Mouse (Mus musculus) MEL (cell line): ENCODE data around the gene Zfp473. TPM values are rescaled to one million over a fixed set of nuclear protein-coding genes. Genes with fewer than 3 reads are reported as not detected.

Source experiments
- DNase-seq: peaks from one replicate; pipeline ENCODE4 v3.0.0; 2011; ENCODE audit warnings: low read depth, low spot score
- H3K27ac ChIP-seq: 2 replicates; pipeline ENCODE4 v1.5.1; 2012; ENCODE audit warnings: low read depth, mild to moderate bottlenecking, control low read depth, low read length, moderate library complexity; ENCODE audit not compliant: control insufficient read depth
- H3K27me3 ChIP-seq, 2 experiments: fragments of 150-350 bp in 1 of 2; sonication (generic) in 1 of 2; 2 replicates each; pipeline ENCODE4 v1.6.1; 2012; ENCODE audit warnings: low read length in 2 of 2, mild to moderate bottlenecking in 2 of 2, improper control_type of control experiment in 1 of 2, moderate library complexity in 1 of 2; ENCODE audit not compliant: insufficient read depth in 2 of 2, control insufficient read depth in 1 of 2
- H3K36me3 ChIP-seq, 2 experiments: 2 replicates each; pipeline ENCODE4 v1.6.1; 2012 to 2014; ENCODE audit warnings: low read length in 2 of 2, improper control_type of control experiment in 1 of 2, inconsistent platforms in 1 of 2, mild to moderate bottlenecking in 1 of 2; ENCODE audit not compliant: insufficient read depth in 2 of 2, control insufficient read depth in 1 of 2
- H3K4me1 ChIP-seq, 2 experiments: fragments of 150-350 bp in 1 of 2; sonication (generic) in 1 of 2; 2 replicates each; pipeline ENCODE4 v1.6.1; 2012; ENCODE audit warnings: low read length in 2 of 2, improper control_type of control experiment in 1 of 2, mild to moderate bottlenecking in 1 of 2; ENCODE audit not compliant: insufficient read depth in 2 of 2, control insufficient read depth in 1 of 2
- H3K4me3 ChIP-seq, 2 experiments: fragments of 150-350 bp in 1 of 2; sonication (generic) in 1 of 2; 2 replicates each; pipeline ENCODE4 v1.5.1; 2012; ENCODE audit warnings: low read depth in 2 of 2, low read length in 2 of 2, mild to moderate bottlenecking in 2 of 2, moderate library complexity in 2 of 2, control low read depth in 1 of 2, improper control_type of control experiment in 1 of 2; ENCODE audit not compliant: control insufficient read depth in 1 of 2, insufficient read depth in 1 of 2
- H3K79me2 ChIP-seq: 2 replicates; pipeline ENCODE4 v1.6.1; 2012; ENCODE audit warnings: mild to moderate bottlenecking, low read length, moderate library complexity; ENCODE audit not compliant: control insufficient read depth, poor library complexity, insufficient read depth
- H3K9ac ChIP-seq: 2 replicates; pipeline ENCODE4 v1.6.1; 2012; ENCODE audit warnings: low read depth, mild to moderate bottlenecking, control low read depth, low read length, moderate library complexity; ENCODE audit not compliant: control insufficient read depth, poor library complexity, severe bottlenecking
- H3K9me3 ChIP-seq: fragments of 150-350 bp; sonication (generic); replicated peaks from 2 replicates; pipeline ENCODE4 v1.6.1; 2012; ENCODE audit warnings: mild to moderate bottlenecking, low read length, improper control_type of control experiment, moderate library complexity; ENCODE audit not compliant: insufficient read depth
- BHLHE40 ChIP-seq: IDR thresholded peaks from 2 replicates; pipeline ENCODE4 v1.6.1; 2012; ENCODE audit warnings: low read depth, mild to moderate bottlenecking, inconsistent platforms, low read length, improper control_type of control experiment, borderline replicate concordance
- CHD1 ChIP-seq: IDR thresholded peaks from 2 replicates; pipeline ENCODE4 v1.6.1; 2012; ENCODE audit warnings: low read depth, mild to moderate bottlenecking, inconsistent platforms, low read length, improper control_type of control experiment
- E2F4 ChIP-seq: IDR thresholded peaks from 2 replicates; pipeline ENCODE4 v1.6.1; 2011; ENCODE audit warnings: low read depth, low read length, improper control_type of control experiment, borderline replicate concordance
- EP300 ChIP-seq, 2 experiments: IDR thresholded peaks; 2 replicates each; pipeline ENCODE4 v1.6.1; 2011; ENCODE audit warnings: improper control_type of control experiment in 2 of 2, low read length in 2 of 2, low read depth in 1 of 2, mild to moderate bottlenecking in 1 of 2
- GATA1 ChIP-seq: IDR thresholded peaks from 2 replicates; pipeline ENCODE4 v1.6.1; 2011; ENCODE audit warnings: low read depth, low read length, improper control_type of control experiment
- HCFC1 ChIP-seq: IDR thresholded peaks from 2 replicates; pipeline ENCODE4 v1.6.1; 2012; ENCODE audit warnings: low read depth, mild to moderate bottlenecking, inconsistent platforms, low read length, improper control_type of control experiment, moderate library complexity
- JUND ChIP-seq: IDR thresholded peaks from 2 replicates; pipeline ENCODE4 v1.6.1; 2011; ENCODE audit warnings: low read depth, mild to moderate bottlenecking, improper control_type of control experiment, low read length
- KAT2A ChIP-seq: conservative IDR thresholded peaks from 2 replicates; pipeline ENCODE4 v1.6.1; 2012; ENCODE audit warnings: low read depth, low read length, improper control_type of control experiment, inconsistent platforms
- MAFK ChIP-seq: IDR thresholded peaks from 2 replicates; pipeline ENCODE4 v1.6.1; 2011; ENCODE audit warnings: low read depth, mild to moderate bottlenecking, low read length, improper control_type of control experiment, borderline replicate concordance
- MEF2A ChIP-seq: IDR thresholded peaks from 2 replicates; pipeline ENCODE4 v1.6.1; 2014; ENCODE audit warnings: low read depth, mild to moderate bottlenecking, inconsistent platforms, low read length, improper control_type of control experiment; ENCODE audit not compliant: poor library complexity, insufficient replicate concordance, severe bottlenecking; ENCODE audit errors: extremely low read depth
- MXI1 ChIP-seq: IDR thresholded peaks from 2 replicates; pipeline ENCODE4 v1.6.1; 2011; ENCODE audit warnings: mild to moderate bottlenecking, low read depth, low read length, improper control_type of control experiment
- NELFE ChIP-seq: IDR thresholded peaks from 2 replicates; pipeline ENCODE4 v1.6.1; 2011; ENCODE audit warnings: low read depth, low read length, improper control_type of control experiment
- POLR2AphosphoS2 ChIP-seq: IDR thresholded peaks from 2 replicates; pipeline ENCODE4 v1.6.1; 2011; ENCODE audit warnings: low read length, improper control_type of control experiment
- RAD21 ChIP-seq: IDR thresholded peaks from 2 replicates; pipeline ENCODE4 v1.6.1; 2011; ENCODE audit warnings: mild to moderate bottlenecking, low read depth, low read length, improper control_type of control experiment
- RCOR1 ChIP-seq: IDR thresholded peaks from 2 replicates; pipeline ENCODE4 v1.6.1; 2012; ENCODE audit warnings: low read depth, mild to moderate bottlenecking, inconsistent platforms, low read length, improper control_type of control experiment
- SMC3 ChIP-seq: IDR thresholded peaks from 2 replicates; pipeline ENCODE4 v1.6.1; 2011; ENCODE audit warnings: low read depth, low read length, improper control_type of control experiment
- TAL1 ChIP-seq: IDR thresholded peaks from 2 replicates; pipeline ENCODE4 v1.6.1; 2012; ENCODE audit warnings: mild to moderate bottlenecking, inconsistent platforms, low read length, moderate library complexity, mixed read lengths
- UBTF ChIP-seq: IDR thresholded peaks from 2 replicates; pipeline ENCODE4 v1.6.1; 2012; ENCODE audit warnings: low read depth, mild to moderate bottlenecking, inconsistent platforms, low read length, improper control_type of control experiment, moderate library complexity, borderline replicate concordance; ENCODE audit not compliant: insufficient read depth
- USF2 ChIP-seq, 2 experiments: IDR thresholded peaks; 2 replicates each; pipeline ENCODE4 v1.6.1; 2011 to 2012; ENCODE audit warnings: improper control_type of control experiment in 2 of 2, low read length in 2 of 2, borderline replicate concordance in 1 of 2, inconsistent platforms in 1 of 2, low read depth in 1 of 2, mild to moderate bottlenecking in 1 of 2; ENCODE audit not compliant: insufficient read depth in 1 of 2
- ZC3H11A ChIP-seq: IDR thresholded peaks from 2 replicates; pipeline ENCODE4 v1.6.1; 2012; ENCODE audit warnings: low read depth, mild to moderate bottlenecking, inconsistent platforms, low read length, improper control_type of control experiment
- ZNF384 ChIP-seq: IDR thresholded peaks from 2 replicates; pipeline ENCODE4 v1.6.1; 2012; ENCODE audit warnings: low read depth, mild to moderate bottlenecking, inconsistent platforms, low read length, improper control_type of control experiment
- polyA plus RNA-seq, 2 experiments: library from polyadenylated mRNA; stranded (reverse) in 1 of 2; unstranded in 1 of 2; fragments of >175 nt in 1 of 2; fragments of >200 nt in 1 of 2; gene quantifications; 2 replicates each; pipeline versions ENCODE4 v1.2.1 to v1.2.4; 2012; ENCODE audit warnings: low replicate concordance in 2 of 2, low read depth in 1 of 2; ENCODE audit not compliant: insufficient read length in 2 of 2, insufficient read depth in 1 of 2, missing spikeins in 1 of 2
- total RNA-seq: library from RNA; depleted of rRNA; stranded (reverse); fragments of 300-350 nt; gene quantifications from 2 replicates; pipeline ENCODE4 v1.2.3, GENCODE M21; 2012

Zfp473 gene
- total and polyA plus RNA-seq, 3 experiments = 0.65 to 0.96 TPM; not detected in 1

DNA sequence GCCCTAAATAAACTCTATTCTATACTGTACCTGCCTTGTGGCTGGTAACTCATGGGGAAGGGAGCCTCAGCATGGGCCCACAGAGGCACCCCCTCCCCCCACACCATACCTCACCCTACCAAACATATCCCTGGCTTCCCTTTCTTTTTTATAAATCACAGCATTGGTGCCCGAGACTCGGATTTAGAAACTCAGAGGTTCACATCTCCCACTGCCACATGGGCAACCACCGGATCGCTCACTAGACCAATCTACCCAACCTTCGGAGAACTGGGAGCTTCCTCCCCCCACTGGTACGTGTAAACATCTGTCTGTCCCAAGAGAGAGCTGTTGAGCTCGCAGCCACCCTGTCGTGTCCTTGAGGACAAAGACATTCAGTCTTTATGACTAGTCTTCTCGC is 6.6 kb downstream of the Zfp473 start:
- H3K9ac ChIP-seq = no peak overlapping the region

DNA sequence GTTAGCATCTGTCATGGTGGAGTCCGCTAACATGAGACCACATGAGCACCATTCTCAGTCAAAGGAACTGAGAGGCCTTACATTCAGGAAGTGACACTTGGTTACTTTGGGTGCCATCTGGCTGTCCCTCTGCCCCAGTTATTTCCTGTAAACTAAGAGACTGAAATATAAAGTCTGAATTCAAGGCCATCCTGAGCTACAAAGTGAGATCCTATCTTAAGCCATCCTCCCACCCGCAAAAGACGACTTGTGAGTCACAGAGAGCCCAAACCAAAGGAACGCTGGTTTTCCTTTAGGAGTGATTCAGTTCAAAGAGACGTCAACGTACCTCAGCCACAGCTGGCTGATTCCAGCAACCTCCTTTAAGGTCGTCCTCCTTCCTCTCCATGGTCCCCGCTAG is 9.5 kb downstream of the Zfp473 start:
- no peak for TF ChIP-seq MXI1
- no peak for TF ChIP-seq ZC3H11A
- TF ChIP-seq MEF2A = no peak
- Histone ChIP-seq H3K4me3 (no peak overlapping the region), H3K27ac (no peak overlapping the region), H3K9ac (no peak overlapping the region), H3K36me3 (no peaks in the 10 kb centered on the region), H3K9me3 (no peaks in the 10 kb centered on the region), H3K79me2 (no peaks in the 10 kb centered on the region), H3K4me1 (no peaks in the 10 kb centered on the region), H3K27me3 (no peaks in the 10 kb centered on the region; a peak in 1 of 4 replicates)
- DNase-seq = no peak

More for the DNA sequence above, 6.6 kb downstream of the Zfp473 start:
- DNase-seq = no peak
- peaks cover 1% of the 10 kb centered on the region; the same call in 1 of the 2 replicates for H3K79me2 ChIP-seq
- no peak overlapping the region for H3K27ac ChIP-seq
- no peaks in the 10 kb centered on the region for H3K9me3 ChIP-seq
- peaks cover 0 to 6% of the 10 kb centered on the region in 2 experiments; a peak in 2 of 4 replicates for H3K36me3 ChIP-seq
- H3K27me3 ChIP-seq = no peaks in the 10 kb centered on the region; a peak in 1 of 4 replicates
- H3K4me1 ChIP-seq = peaks cover 0 to 10% of the 10 kb centered on the region in 2 experiments; a peak in 2 of 4 replicates
- TF ChIP-seq ZNF384 (no peak), USF2 (IDR thresholded peaks at IDR 0.05; ENCODE audit: borderline replicate concordance in 1 of 2, insufficient read depth in 1 of 2, low read depth in 1 of 2, low read length in 2 of 2) (no peak), HCFC1 (no peak), RCOR1 (no peak), BHLHE40 (no peak), UBTF (no peak), EP300 (IDR thresholded peaks at IDR 0.05; ENCODE audit: low read depth in 1 of 2, low read length in 2 of 2) (no peak), POLR2AphosphoS2 (no peak), ZC3H11A (no peak), NELFE (no peak), CHD1 (no peak), GATA1 (no peak), MAFK (no peak), KAT2A (no peak), SMC3 (no peak), JUND (no peak), RAD21 (no peak), E2F4 (no peak), MXI1 (no peak), TAL1 (no peak)
- H3K4me3 ChIP-seq = no peak overlapping the region
